Mouse (Mus musculus) monocyte, adult 5-6 weeks (primary cell): ENCODE results near the gene Zfp131. TPM values are rescaled to one million over a fixed set of nuclear protein-coding genes. Genes with fewer than 3 reads are reported as not detected.
"Not testable (repeated sequence)": the region's sequence is repeated elsewhere in the genome, so short reads cannot be mapped to it uniquely, and the experiment has no call there.

Source experiments
- ATAC-seq: fragments of 153-309, 156-312 bp; replicated peaks from 2 replicates; pipeline ENCODE4 v1.8.0; 2017; ENCODE audit warnings: mild to moderate bottlenecking; ENCODE audit not compliant: low TSS enrichment, insufficient number of reproducible peaks, severe bottlenecking, poor library complexity, low FRiP score
- total RNA-seq: library from RNA; stranded (forward); fragments of 200-1000, 200-491, 200-594 nt; gene quantifications from 3 replicates; pipeline ENCODE4 v1.2.3, GENCODE M21; 2017

The Zfp131 gene
- total RNA-seq: 68.4 to 81.1 TPM (median 71.3 TPM) in 3 replicates

- ATAC-seq: peak; percentile 89
Measured at GRCm38 (mm10) chr13:119790761-119791579, at the start of gene Zfp131. Zfp131 (minus strand) TSS chr13:119790889.

GRCm38 (mm10) chr13:119839982-119840381 is 49.3 kb upstream of the Zfp131 start:
- not testable (repeated sequence) for ATAC-seq

GRCm38 (mm10) chr13:119837719-119838337 is 47.1 kb upstream of the Zfp131 start:
- ATAC-seq: peak; percentile 37; the same call in 1 of the 2 replicates

- ATAC-seq: 0 out of 2 replicates have a peak, but pooled peaks have one; percentile 19
Measured at GRCm38 (mm10) chr13:119836324-119836811, 45.7 kb upstream of the Zfp131 start.

DNA sequence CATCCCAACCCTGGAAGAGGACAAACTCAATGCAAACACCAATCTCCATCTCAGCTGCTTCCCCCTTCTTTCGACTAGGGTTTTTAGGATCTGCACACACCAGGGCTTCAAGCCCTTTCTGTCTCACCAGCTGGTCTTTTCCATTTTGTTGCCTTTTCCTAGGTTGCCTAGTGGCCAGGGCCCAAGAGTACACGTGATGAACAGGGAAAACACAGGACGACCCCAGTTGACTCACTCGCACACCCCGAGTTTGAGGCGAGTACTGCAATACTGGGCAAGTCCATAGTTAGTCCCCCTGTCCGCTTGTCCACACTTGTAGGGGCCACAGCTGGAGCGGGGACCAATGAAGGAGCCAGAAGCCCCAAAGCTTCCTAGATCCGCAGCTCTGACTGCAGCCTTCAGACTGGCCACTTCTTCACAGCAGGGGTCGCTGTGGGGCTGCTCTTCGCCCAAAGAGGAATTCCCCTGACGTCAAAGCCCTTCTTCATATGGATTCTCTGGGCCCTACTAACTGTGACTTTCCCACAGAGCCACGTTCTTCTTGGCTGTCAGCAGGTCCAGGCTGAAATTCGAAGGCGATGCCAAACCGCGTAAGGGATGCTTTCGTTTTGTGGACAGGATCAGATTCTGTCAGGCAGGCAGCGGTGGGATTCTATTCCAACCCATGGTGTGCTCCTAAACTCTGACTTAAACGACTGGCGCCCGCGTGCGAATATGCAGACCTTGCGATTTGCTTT is 44.8 kb upstream of the Zfp131 start, which contains the start of gene D13Ertd608e:
Gene D13Ertd608e, plus strand, starts transcription at position 687 of the 737 bp plus-strand sequence.
- ATAC-seq: peak; percentile 81

DNA sequence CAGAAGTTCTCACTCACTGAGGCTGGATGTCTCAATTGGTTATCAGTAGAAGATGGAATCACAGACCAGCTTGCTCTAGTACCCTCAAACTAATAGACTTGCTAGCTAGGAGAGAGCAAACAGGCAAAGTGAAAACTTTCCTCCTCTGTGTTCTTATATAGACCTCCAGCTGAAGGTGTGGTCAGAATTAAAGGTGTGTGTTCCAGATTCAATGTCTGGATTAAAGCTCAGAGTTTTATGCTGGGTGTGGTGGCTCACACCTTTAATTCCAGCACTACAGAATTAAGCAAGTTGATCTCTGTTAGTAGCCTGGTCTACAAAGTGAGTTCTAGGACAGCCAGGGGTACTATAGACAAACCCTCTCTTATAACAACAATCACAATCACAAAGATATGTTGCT is 39.4 kb upstream of the Zfp131 start, which contains the start of gene AF067063:
Gene AF067063, minus strand, starts transcription at position 101 of the 400 bp plus-strand sequence.
- not testable (repeated sequence) for ATAC-seq

GRCm38 (mm10) chr13:119817579-119818206 is 27.0 kb upstream of the Zfp131 start:
- peak; percentile 41; the same call in 1 of the 2 replicates for ATAC-seq

- no peak for ATAC-seq
Measured at GRCm38 (mm10) chr13:119816798-119817197, 26.1 kb upstream of the Zfp131 start.

DNA sequence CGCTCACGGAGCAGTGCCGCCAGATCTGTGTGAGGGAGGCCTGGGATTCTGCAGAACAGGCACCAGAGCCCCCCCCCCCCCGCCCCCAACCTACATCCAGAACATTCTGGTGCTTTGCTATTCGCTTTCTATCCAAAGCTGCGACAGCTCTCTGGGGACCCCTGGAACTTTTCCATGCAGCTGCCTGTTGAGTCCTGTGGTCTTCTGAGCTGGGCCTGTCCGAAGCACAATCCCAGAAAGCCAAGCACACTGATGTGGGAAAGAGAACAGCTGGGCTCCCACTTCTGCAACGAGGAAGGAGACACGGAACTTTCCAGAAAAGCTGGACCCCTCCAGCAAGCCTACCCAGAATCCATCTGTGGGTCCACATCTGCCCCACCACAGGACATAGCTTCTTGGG is 19.3 kb upstream of the Zfp131 start:
- no peak for ATAC-seq

GRCm38 (mm10) chr13:119808937-119809336 is 18.2 kb upstream of the Zfp131 start:
- peak; percentile 73 for ATAC-seq

GRCm38 (mm10) chr13:119797656-119798055 is 7.0 kb upstream of the Zfp131 start:
- no peak for ATAC-seq

DNA sequence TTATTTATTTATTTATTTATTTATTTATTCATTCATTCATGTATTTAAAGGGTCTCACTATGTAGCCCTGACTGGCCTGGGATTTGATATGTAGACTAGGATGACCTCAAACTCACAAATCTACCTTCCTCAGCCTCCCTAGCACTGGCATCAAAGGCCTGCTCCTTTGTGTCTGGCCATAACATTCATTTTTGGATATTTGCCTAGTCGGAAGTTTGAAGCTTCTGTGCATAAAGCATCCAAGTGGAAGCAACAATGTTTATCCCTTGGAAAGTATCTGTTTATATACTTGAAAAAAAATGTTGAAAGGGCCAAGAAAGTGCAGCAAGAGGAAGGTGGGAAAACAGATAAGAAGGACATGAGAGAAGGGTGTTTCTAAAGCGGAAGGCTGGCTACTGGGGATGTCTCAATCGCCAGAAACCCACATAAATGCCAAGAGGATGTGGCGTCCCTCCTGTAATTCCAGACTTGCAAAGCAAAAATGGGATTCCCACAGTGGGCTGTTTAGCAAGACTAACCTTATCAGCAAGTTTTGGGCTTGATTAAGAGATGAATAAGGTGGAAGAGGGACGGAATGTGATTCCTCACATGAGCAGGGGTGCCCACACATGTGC is 2.2 kb upstream of the Zfp131 start:
- ATAC-seq: no peak

DNA sequence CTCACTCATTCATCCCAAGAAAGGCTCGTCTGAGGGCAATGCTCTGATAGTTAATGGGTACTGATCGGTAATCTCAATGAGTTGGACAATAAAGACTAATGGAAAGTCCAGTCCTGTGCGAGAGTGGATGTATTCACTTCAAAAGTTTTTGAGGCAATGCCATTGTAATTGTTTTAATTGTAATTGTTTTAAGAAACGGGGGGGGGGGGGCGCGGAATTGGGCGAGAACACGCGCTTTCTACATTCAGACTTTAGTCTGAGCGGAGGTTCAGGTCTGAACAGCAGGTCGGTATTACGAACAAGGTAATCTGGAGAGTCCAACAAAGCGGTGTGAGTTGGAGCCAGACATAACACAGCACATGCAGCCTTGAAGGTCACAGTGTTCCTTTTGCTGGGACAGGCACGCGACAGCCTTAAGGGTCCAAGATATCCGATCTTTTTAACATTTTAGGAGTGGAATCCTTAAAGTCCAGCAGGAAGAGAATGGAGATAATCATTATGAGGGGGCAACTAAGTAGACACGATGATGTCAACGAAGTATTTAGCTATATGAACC is 969 bp upstream of the Zfp131 start:
- no peak for ATAC-seq

GRCm38 (mm10) chr13:119789851-119790717 is 605 bp downstream of the Zfp131 start:
- ATAC-seq: no peak

GRCm38 (mm10) chr13:119783581-119783980 is 7.1 kb downstream of the Zfp131 start:
- no peak for ATAC-seq

DNA sequence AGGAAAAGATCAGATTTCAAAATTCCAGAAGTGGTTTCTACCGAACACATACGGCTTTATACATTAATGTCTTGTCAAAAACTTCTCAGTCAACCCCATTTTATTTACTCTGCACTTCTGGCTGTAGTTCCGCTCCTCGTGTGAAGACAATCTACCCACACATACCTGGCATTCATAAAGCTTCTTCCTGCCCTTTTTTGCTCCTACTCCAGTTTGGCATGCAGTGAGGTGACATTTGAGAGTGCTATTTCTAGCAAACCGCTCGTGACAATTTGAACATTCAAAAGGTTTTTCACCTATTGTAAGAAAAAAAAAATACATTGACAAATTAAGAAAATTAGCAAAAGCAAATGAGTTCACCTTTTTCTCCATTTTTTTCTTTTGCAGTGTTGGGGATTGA is 22.1 kb downstream of the Zfp131 start:
- ATAC-seq: no peak

DNA sequence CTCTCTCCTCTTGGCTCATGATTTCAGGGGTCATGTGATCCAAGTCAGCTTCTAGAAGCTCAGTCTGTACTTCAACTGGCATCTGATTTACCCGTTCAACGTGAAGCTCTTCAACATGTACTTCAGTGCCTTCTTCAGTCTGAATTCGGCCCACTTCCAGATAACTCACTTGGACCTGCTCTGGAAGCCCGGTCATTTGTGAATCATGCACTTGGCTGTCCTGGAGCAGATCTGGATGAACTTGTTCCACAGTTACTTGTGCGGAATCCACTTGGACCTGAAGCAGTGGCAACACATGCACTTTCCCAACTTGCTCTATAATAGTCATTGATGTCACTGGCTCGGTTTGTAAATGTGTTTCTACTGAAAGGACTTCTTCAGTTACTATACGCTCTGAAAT is 24.2 kb downstream of the Zfp131 start:
- ATAC-seq: no peak
